Mouse (Mus musculus) retina, postnatal 1 day (tissue): ENCODE measurements around the gene Schip1.
A peak's percentile ranks its signal among the peaks of the same experiment; 100 is the strongest.

ENCODE experiments used
- DNase-seq: peaks from one replicate; pipeline ENCODE4 v3.0.0-alpha.2; 2012

The Schip1 gene

GRCm38 (mm10) chr3:68514717-68515116, 450.1 kb downstream of the Schip1 start:
- DNase-seq: no peak

- no peak for DNase-seq
Measured at GRCm38 (mm10) chr3:68516393-68517081, 451.9 kb downstream of the Schip1 start.

- DNase-seq: no peak
Measured at GRCm38 (mm10) chr3:68517236-68517635, 452.6 kb downstream of the Schip1 start.

- no peak for DNase-seq
Measured at GRCm38 (mm10) chr3:68518041-68518440, 453.4 kb downstream of the Schip1 start.

GRCm38 (mm10) chr3:68518586-68518985, 454.0 kb downstream of the Schip1 start:
- no peak for DNase-seq

GRCm38 (mm10) chr3:68525361-68525878, 460.8 kb downstream of the Schip1 start:
- no peak for DNase-seq

GRCm38 (mm10) chr3:68526416-68526815, 461.8 kb downstream of the Schip1 start:
- DNase-seq: no peak

- no peak for DNase-seq
Measured at GRCm38 (mm10) chr3:68527182-68527581, 462.6 kb downstream of the Schip1 start.

GRCm38 (mm10) chr3:68531908-68532307, 467.3 kb downstream of the Schip1 start:
- DNase-seq: no peak

GRCm38 (mm10) chr3:68534571-68535051, 470.0 kb downstream of the Schip1 start:
- DNase-seq: peak; percentile 40

- no peak for DNase-seq
Measured at GRCm38 (mm10) chr3:68535160-68535728, 470.6 kb downstream of the Schip1 start.

GRCm38 (mm10) chr3:68536071-68536470, 471.5 kb downstream of the Schip1 start:
- no peak for DNase-seq

GRCm38 (mm10) chr3:68541688-68542087, 477.1 kb downstream of the Schip1 start:
- no peak for DNase-seq

- DNase-seq: peak; percentile 80
Measured at GRCm38 (mm10) chr3:68542944-68543501, 478.4 kb downstream of the Schip1 start.

GRCm38 (mm10) chr3:68544811-68545210, 480.2 kb downstream of the Schip1 start:
- DNase-seq: peak; percentile 44

- peak; percentile 26 for DNase-seq
Measured at GRCm38 (mm10) chr3:68545898-68546297, 481.3 kb downstream of the Schip1 start.

GRCm38 (mm10) chr3:68555087-68555662, 490.6 kb downstream of the Schip1 start:
- no peak for DNase-seq

GRCm38 (mm10) chr3:68556891-68557290, 492.3 kb downstream of the Schip1 start:
- no peak for DNase-seq

GRCm38 (mm10) chr3:68558744-68559143, 494.1 kb downstream of the Schip1 start:
- no peak for DNase-seq

GRCm38 (mm10) chr3:68560057-68560456, 495.5 kb downstream of the Schip1 start:
- no peak for DNase-seq

GRCm38 (mm10) chr3:68562838-68563237, 498.2 kb downstream of the Schip1 start:
- no peak for DNase-seq

GRCm38 (mm10) chr3:68563922-68564321, 499.3 kb downstream of the Schip1 start:
- DNase-seq: no peak

- DNase-seq: no peak
Measured at GRCm38 (mm10) chr3:68564978-68565674, 500.5 kb downstream of the Schip1 start.
